8 mouse cellular contexts compared by ENCODE assay signal in genomic region chr5:147227354-147228112, GRCm38 (mm10). TPM values are rescaled to one million over a fixed set of nuclear protein-coding genes. Genes with fewer than 3 reads are reported as not detected.
DNase-seq lines count a peak whose midpoint lies in the region; ATAC-seq and TF ChIP-seq lines count a peak whose summit lies in the region.

No protein-coding gene starts in this region.

- H3K27me3 ChIP-seq in intestine, embryonic 15.5 days (replicated peaks) = peaks cover 47% of the 10 kb centered on the region
- peaks cover 63% of the 10 kb centered on the region for H3K27me3 ChIP-seq in midbrain, embryonic 10.5 days (ENCODE audit: low read depth, poor library complexity, severe bottlenecking)

- DNase-seq in gastrocnemius, adult 2 months = peak; percentile 85
- DNase-seq in left cerebral cortex, postnatal 10 days (ENCODE audit: extremely low spot score in 1 of 2, low spot score in 2 of 2) = peak; percentile 60 to 83
- peak; percentile 85 for DNase-seq in midbrain, embryonic 10.5 days (ENCODE audit: low spot score)
- DNase-seq in right cerebral cortex, postnatal 25 days = peak; percentile 75
- peak; percentile 91 for DNase-seq in urinary bladder, postnatal 25 days (ENCODE audit: low spot score)

- no peaks in the 10 kb centered on the region for H3K36me3 ChIP-seq in intestine, embryonic 15.5 days
- H3K36me3 ChIP-seq in midbrain, embryonic 10.5 days = no peaks in the 10 kb centered on the region

- peak overlapping the region; percentile 44 for H3K4me2 ChIP-seq in intestine, embryonic 15.5 days (replicated peaks)

- no peak overlapping the region for H3K4me3 ChIP-seq in gastrocnemius, adult 2 months
- H3K4me3 ChIP-seq in intestine, embryonic 15.5 days (replicated peaks) = no peak overlapping the region
- H3K4me3 ChIP-seq in midbrain, embryonic 10.5 days = peak overlapping the region; percentile 21; the same call in 1 of the 2 replicates

- peak; percentile 40 for ATAC-seq in activated CD4-positive, CD25-positive, alpha-beta regulatory T cell, adult 4 months
- ATAC-seq in common myeloid progenitor, adult 5-6 weeks (replicated peaks; ENCODE audit: low read depth, poor library complexity, severe bottlenecking) = peak; percentile 92
- peak; percentile 84 for ATAC-seq in intestine, embryonic 15.5 days

- intact Hi-C loops in gastrocnemius, adult 2 months (cut with DNase I) = loop anchor here (1.0 to 5.0 kb wide), 5 partner anchors 90 to 520 kb away; no protein-coding TSS in a partner anchor
- intact Hi-C loops in left cerebral cortex, postnatal 10 days (cut with DNase I) = loop anchor here (2.0 to 5.0 kb wide), 3 partner anchors 245 to 313 kb away; no protein-coding TSS in a partner anchor

- H3K27ac ChIP-seq in gastrocnemius, adult 2 months = no peak overlapping the region
- H3K27ac ChIP-seq in intestine, embryonic 15.5 days = no peak overlapping the region
- peak overlapping the region; percentile 52; the same call in 1 of the 2 replicates for H3K27ac ChIP-seq in midbrain, embryonic 10.5 days (replicated peaks)

- 0 out of 2 replicates have a peak, but pooled peaks cover 2% of the 10 kb centered on the region for H3K4me1 ChIP-seq in intestine, embryonic 15.5 days (replicated peaks)
- H3K4me1 ChIP-seq in midbrain, embryonic 10.5 days = peaks cover 35% of the 10 kb centered on the region

- no peak overlapping the region for H3K9ac ChIP-seq in intestine, embryonic 15.5 days

- H3K9me3 ChIP-seq in intestine, embryonic 15.5 days = no peaks in the 10 kb centered on the region
- H3K9me3 ChIP-seq in midbrain, embryonic 10.5 days (replicated peaks) = no peaks in the 10 kb centered on the region

- peak; percentile 91 for TF ChIP-seq CTCF in gastrocnemius, adult 2 months (IDR thresholded peaks at IDR 0.05)

- WGBS in intestine, embryonic 15.5 days = 10% methylated on average over 25 of the region's 25 CpGs
- WGBS in midbrain, embryonic 10.5 days = 17% methylated on average over 25 of the region's 25 CpGs

RNA-seq across cellular contexts. Expression of gene Gsx1, which starts 39.0 kb away (rescaled TPM):
- not detected for polyA plus RNA-seq in activated CD4-positive, CD25-positive, alpha-beta regulatory T cell, adult 4 months (2017; shearing (Covaris generic))
- not detected in 2 replicates for total RNA-seq in common myeloid progenitor, adult 5-6 weeks (2017)
- not detected for total RNA-seq in gastrocnemius, adult 2 months (2021)
- not detected in 2 replicates for polyA plus RNA-seq in intestine, embryonic 15.5 days (2015; fragmentation: Nextera tagmentation; extraction: Ambion mirVana)
- total RNA-seq in left cerebral cortex, postnatal 10 days (2021) = under 1 TPM; 0.59 to 0.88 TPM
- polyA plus RNA-seq in midbrain, embryonic 10.5 days (2016; fragmentation: Nextera tagmentation; extraction: Ambion mirVana) = 7.0 and 11.1 TPM in 2 replicates

RNA-seq across cellular contexts. Expression of gene Pdx1, which starts 42.2 kb away (rescaled TPM):
- polyA plus RNA-seq in activated CD4-positive, CD25-positive, alpha-beta regulatory T cell, adult 4 months (2017; shearing (Covaris generic)) = not detected
- total RNA-seq in common myeloid progenitor, adult 5-6 weeks (2017) = not detected in 2 replicates
- not detected for total RNA-seq in gastrocnemius, adult 2 months (2021)
- polyA plus RNA-seq in intestine, embryonic 15.5 days (2015; fragmentation: Nextera tagmentation; extraction: Ambion mirVana) = 5.7 and 5.8 TPM in 2 replicates
- total RNA-seq in left cerebral cortex, postnatal 10 days (2021) = not detected
- polyA plus RNA-seq in midbrain, embryonic 10.5 days (2016; fragmentation: Nextera tagmentation; extraction: Ambion mirVana) = not detected in 2 replicates

Comparison
In these comparisons a context has a peak if more than half of its experiments do, and no peak if none do; other contexts are left out.
1. ATAC-seq: peak in every context shown above with its lines; median percentile 92 in common myeloid progenitor, adult 5-6 weeks; 84 in intestine, embryonic 15.5 days; 40 in activated CD4-positive, CD25-positive, alpha-beta regulatory T cell, adult 4 months.